Mouse (Mus musculus) heart, adult 11 months (tissue): Measurements from ENCODE around the gene Hcrt.

Experiments used
- DNase-seq: peaks from one replicate; pipeline ENCODE4 v3.0.0; 2022

The Hcrt gene

GRCm38 (mm10) chr11:100735134-100735865 is 27.4 kb downstream of the Hcrt start:
- DNase-seq = no peak

- DNase-seq = peak; percentile 95
Observed at GRCm38 (mm10) chr11:100730477-100731205, 32.1 kb downstream of the Hcrt start.

- DNase-seq = peak; percentile 86
Observed at GRCm38 (mm10) chr11:100729976-100730375, 32.8 kb downstream of the Hcrt start.

GRCm38 (mm10) chr11:100728601-100729000 is 34.1 kb downstream of the Hcrt start:
- no peak for DNase-seq

GRCm38 (mm10) chr11:100727201-100727600 is 35.5 kb downstream of the Hcrt start:
- no peak for DNase-seq

GRCm38 (mm10) chr11:100724919-100725512 is 37.7 kb downstream of the Hcrt start:
- peak; percentile 98 for DNase-seq

- peak; percentile 85 for DNase-seq
Observed at GRCm38 (mm10) chr11:100722493-100723028, 40.2 kb downstream of the Hcrt start.

GRCm38 (mm10) chr11:100721776-100722492 is 40.8 kb downstream of the Hcrt start:
- DNase-seq = peak; percentile 91

GRCm38 (mm10) chr11:100721254-100721653 is 41.5 kb downstream of the Hcrt start:
- DNase-seq = peak; percentile 95

GRCm38 (mm10) chr11:100720345-100720744 is 42.4 kb downstream of the Hcrt start:
- peak; percentile 96 for DNase-seq

- peak; percentile 95 for DNase-seq
Observed at GRCm38 (mm10) chr11:100719893-100720292, 42.8 kb downstream of the Hcrt start.

GRCm38 (mm10) chr11:100719312-100719711 is 43.4 kb downstream of the Hcrt start:
- peak; percentile 96 for DNase-seq

- peak; percentile 94 for DNase-seq
Observed at GRCm38 (mm10) chr11:100718866-100719265, 43.9 kb downstream of the Hcrt start.

GRCm38 (mm10) chr11:100718462-100718861 is 44.3 kb downstream of the Hcrt start:
- peak; percentile 88 for DNase-seq

GRCm38 (mm10) chr11:100716649-100717048 is 46.1 kb downstream of the Hcrt start:
- DNase-seq = peak; percentile 87

- no peak for DNase-seq
Observed at GRCm38 (mm10) chr11:100714948-100715347, 47.8 kb downstream of the Hcrt start.

GRCm38 (mm10) chr11:100714534-100714915 is 48.2 kb downstream of the Hcrt start:
- DNase-seq = no peak

- peak; percentile 99 for DNase-seq
Observed at GRCm38 (mm10) chr11:100713735-100714533, 48.8 kb downstream of the Hcrt start, which contains the start of gene Hspb9. Gene Hspb9, plus strand, starts transcription at chr11:100713850.

- peak; percentile 92 for DNase-seq
Observed at GRCm38 (mm10) chr11:100713174-100713573, 49.6 kb downstream of the Hcrt start.

GRCm38 (mm10) chr11:100711783-100712615 is 50.7 kb downstream of the Hcrt start, which contains the start of gene Kat2a:
Gene Kat2a, minus strand, starts transcription at chr11:100712465.
- peak; percentile 99 for DNase-seq
